Mouse (Mus musculus) heart, embryonic 11.5 days (tissue): Measurements from ENCODE around the gene Tle1. TPM values are rescaled to one million over a fixed set of nuclear protein-coding genes. Genes with fewer than 3 reads are reported as not detected.
A peak's percentile ranks its signal among the peaks of the same experiment; 100 is the strongest.

Source experiments
- ATAC-seq: fragments of 200-750 bp; cut with Nextera tagmentation; replicated peaks from 2 replicates; pipeline ENCODE4 v1.8.0; 2017; ENCODE audit warnings: moderate library complexity; ENCODE audit not compliant: insufficient number of reproducible peaks, low FRiP score, low TSS enrichment
- H3K27ac ChIP-seq: fragments of 300-500 bp; sonication (generic); 2 replicates; pipeline ENCODE4 v1.5.1; 2014; ENCODE audit warnings: mild to moderate bottlenecking, low read depth, low read length
- H3K27me3 ChIP-seq: fragments of 300-500 bp; sonication (generic); 2 replicates; pipeline ENCODE4 v1.6.1; 2014; ENCODE audit warnings: mild to moderate bottlenecking, low read length, mixed read lengths; ENCODE audit not compliant: control insufficient read depth, insufficient read depth
- H3K36me3 ChIP-seq: fragments of 300-500 bp; sonication (generic); 2 replicates; pipeline ENCODE4 v1.6.1; 2014; ENCODE audit warnings: mild to moderate bottlenecking, low read length, moderate library complexity, mixed read lengths; ENCODE audit not compliant: control insufficient read depth, insufficient read depth
- H3K4me1 ChIP-seq: fragments of 300-500 bp; sonication (generic); 2 replicates; pipeline ENCODE4 v1.6.1; 2014; ENCODE audit warnings: low read length; ENCODE audit not compliant: control insufficient read depth, insufficient read depth
- H3K4me2 ChIP-seq: fragments of 300-500 bp; sonication (generic); 2 replicates; pipeline ENCODE4 v1.6.1; 2014; ENCODE audit warnings: mild to moderate bottlenecking, moderate library complexity
- H3K4me3 ChIP-seq: fragments of 300-500 bp; sonication (generic); 2 replicates; pipeline ENCODE4 v1.5.1; 2014; ENCODE audit warnings: low read depth, low read length
- H3K9ac ChIP-seq: fragments of 300-500 bp; sonication (generic); 2 replicates; pipeline ENCODE4 v1.6.1; 2014; ENCODE audit warnings: mild to moderate bottlenecking, low read depth, low read length, moderate library complexity
- H3K9me3 ChIP-seq: fragments of 300-500 bp; sonication (generic); replicated peaks from 2 replicates; pipeline ENCODE4 v1.6.1; 2016; ENCODE audit warnings: low read length; ENCODE audit not compliant: control insufficient read depth
- whole genome bisulfite sequencing: fragments of 180-500 bp; shearing (Covaris S2); extraction: QIAGEN DNeasy Blood & Tissue Kit; methylation state at CpG from one replicate; pipeline ENCODE4 v1.1.7; 2014; ENCODE audit not compliant: insufficient replicate concordance; 5-methylcytosine and 5-hydroxymethylcytosine counted together
- polyA plus RNA-seq: library from polyadenylated mRNA; unstranded; fragments of >200 nt; fragmentation: Nextera tagmentation; extraction: Ambion mirVana; gene quantifications from 2 replicates; pipeline ENCODE4 v1.2.1, GENCODE M21; 2014

Tle1 gene
- polyA plus RNA-seq, 1 experiment from 2014 or later: 11.7 TPM

DNA sequence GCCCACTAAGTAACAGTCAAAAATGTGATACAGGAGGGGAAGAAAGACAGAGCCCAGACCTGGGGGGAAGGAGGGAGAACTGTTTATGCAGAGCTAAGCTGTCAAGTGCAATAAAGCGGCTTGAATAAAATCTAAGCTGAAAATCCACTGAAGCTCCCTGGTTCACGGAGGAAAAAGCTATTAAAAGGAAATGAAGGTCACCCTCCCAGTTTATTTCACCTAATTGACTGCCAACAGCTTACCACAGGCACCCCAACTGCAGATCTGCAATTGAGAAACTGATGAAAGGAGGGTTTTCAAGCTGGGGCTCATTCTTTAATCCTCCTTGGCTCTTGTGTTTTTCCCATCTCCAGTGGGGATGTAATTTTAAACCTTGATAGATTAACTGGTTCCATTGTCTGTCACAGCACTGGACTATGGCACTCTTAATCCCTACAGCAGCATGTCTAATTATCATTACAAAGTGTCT is 32.9 kb downstream of the Tle1 start:
- peaks cover 14% of the 10 kb centered on the region for H3K27me3 ChIP-seq
- H3K4me3 ChIP-seq: no peak overlapping the region
- H3K4me1 ChIP-seq: no peaks in the 10 kb centered on the region
- H3K9ac ChIP-seq: no peak overlapping the region
- H3K4me2 ChIP-seq: no peak overlapping the region
- no peak overlapping the region for H3K27ac ChIP-seq
- H3K9me3 ChIP-seq: no peaks in the 10 kb centered on the region
- ATAC-seq: no peak
- 38% methylated on average over 2 of the region's 2 CpGs for WGBS
- H3K36me3 ChIP-seq: peaks cover 3% of the 10 kb centered on the region

DNA sequence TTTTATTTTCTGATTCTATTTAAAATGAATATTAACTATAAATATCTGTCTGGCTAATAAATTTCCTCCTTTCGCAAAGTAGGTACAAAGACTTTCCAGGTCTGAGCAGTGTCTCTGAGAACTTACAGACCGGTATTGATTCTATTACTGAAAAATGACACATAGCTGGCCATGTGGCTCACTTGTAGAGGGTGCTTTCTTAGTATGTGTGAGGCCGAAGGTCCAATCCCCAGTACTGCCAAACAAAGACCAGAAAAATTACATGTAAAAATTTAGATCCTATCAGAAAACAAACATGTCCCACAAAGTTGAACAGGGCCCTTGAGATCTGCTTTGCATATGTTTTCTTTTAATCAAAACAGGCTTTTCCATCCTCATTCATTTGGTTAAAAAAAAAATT is 33.5 kb downstream of the Tle1 start:
- H3K27ac ChIP-seq: no peak overlapping the region
- 88% methylated on average over 3 of the region's 3 CpGs for whole genome bisulfite sequencing
- H3K4me1 ChIP-seq: no peaks in the 10 kb centered on the region
- no peak overlapping the region for H3K4me2 ChIP-seq
- no peaks in the 10 kb centered on the region for H3K9me3 ChIP-seq
- ATAC-seq: no peak
- H3K9ac ChIP-seq: no peak overlapping the region
- peaks cover 14% of the 10 kb centered on the region for H3K27me3 ChIP-seq
- peaks cover 3% of the 10 kb centered on the region for H3K36me3 ChIP-seq
- no peak overlapping the region for H3K4me3 ChIP-seq

DNA sequence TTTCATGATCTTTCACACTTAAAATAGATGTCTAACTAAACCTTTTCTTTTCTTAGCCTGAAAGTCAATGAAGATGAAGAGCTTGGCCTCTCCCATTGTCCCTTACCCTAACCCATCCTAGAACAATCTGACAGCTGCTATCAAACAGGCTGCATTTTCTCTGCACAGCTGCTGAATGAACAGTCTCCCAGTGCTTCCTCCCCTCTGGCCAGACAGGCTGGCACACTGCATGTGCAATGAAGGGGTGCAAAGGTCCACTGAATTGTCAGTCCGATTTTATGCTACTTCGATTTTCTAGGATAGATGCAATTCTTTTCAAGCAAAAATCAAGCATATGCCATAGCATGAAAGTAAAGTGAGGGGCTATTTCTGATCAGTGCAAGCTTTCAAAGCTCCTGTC is 34.2 kb downstream of the Tle1 start:
- H3K9ac ChIP-seq: no peak overlapping the region
- no peak overlapping the region for H3K27ac ChIP-seq
- 83% methylated on average over 2 of the region's 2 CpGs for WGBS
- no peaks in the 10 kb centered on the region for H3K9me3 ChIP-seq
- H3K36me3 ChIP-seq: peaks cover 3% of the 10 kb centered on the region
- H3K27me3 ChIP-seq: peaks cover 14% of the 10 kb centered on the region
- H3K4me2 ChIP-seq: no peak overlapping the region
- peaks cover 3% of the 10 kb centered on the region for H3K4me1 ChIP-seq
- no peak for ATAC-seq
- no peak overlapping the region for H3K4me3 ChIP-seq

DNA sequence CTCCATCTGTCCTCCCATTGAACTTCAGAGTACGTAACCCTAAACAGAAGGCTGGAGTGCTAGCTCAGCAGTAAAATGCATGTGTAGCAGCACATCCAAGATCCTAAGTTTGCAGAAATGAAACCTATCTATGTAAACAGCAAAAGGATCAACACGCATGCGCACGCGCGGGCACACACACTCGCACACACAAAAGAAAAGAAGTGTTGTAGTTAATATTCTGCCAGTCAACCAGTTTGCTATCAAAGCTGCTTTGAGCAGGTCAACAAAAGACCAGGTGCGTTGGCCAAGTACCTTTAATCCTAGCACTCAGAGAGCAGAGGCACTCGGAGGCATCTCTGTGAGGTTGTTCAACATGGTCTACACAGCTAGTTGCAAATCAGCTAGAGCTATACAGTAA is 35.0 kb downstream of the Tle1 start:
- WGBS: 95% methylated on average over 9 of the region's 9 CpGs
- ATAC-seq: no peak
- H3K36me3 ChIP-seq: peaks cover 3% of the 10 kb centered on the region
- no peak overlapping the region for H3K27ac ChIP-seq
- no peaks in the 10 kb centered on the region for H3K9me3 ChIP-seq
- H3K9ac ChIP-seq: no peak overlapping the region
- H3K4me3 ChIP-seq: no peak overlapping the region
- H3K4me2 ChIP-seq: no peak overlapping the region
- peaks cover 8% of the 10 kb centered on the region for H3K4me1 ChIP-seq
- H3K27me3 ChIP-seq: peaks cover 19% of the 10 kb centered on the region

DNA sequence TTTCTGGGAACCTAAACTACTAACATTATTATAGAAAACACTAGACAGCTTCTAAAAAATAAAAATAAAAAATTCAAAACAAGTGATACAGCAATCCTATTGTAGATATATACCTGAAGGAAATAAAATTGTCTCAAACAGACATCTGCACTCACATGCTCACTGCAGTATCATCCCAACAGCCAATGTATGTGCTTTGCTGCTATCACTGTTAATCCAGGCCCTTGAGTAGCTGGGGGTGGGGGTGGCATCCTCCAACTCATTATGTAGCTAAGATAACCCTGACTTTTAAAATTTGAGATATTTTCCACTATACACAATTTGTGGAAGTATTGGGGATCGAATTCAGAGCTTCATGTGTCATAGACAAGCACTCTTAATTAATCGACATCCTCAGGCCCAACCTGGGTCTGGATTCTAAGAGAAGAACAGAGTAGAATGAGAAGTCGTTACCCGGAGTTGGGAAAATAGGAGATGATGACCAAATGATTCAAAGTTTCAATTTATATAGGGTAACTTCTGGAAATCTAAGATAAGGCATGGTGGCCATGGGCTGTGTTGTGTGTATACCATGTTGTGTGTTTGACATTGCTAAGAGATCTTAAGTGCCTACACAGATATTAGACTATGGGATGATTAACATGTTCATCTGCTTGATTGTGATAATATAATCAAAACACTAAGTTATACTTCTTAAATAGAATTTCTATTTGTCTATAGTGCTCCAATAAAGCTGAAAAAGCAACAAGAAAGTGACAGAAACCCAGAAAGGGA is 38.1 kb downstream of the Tle1 start:
- Histone ChIP-seq H3K27ac (no peak overlapping the region), H3K4me1 (peaks cover 11% of the 10 kb centered on the region), H3K9ac (no peak overlapping the region), H3K36me3 (no peaks in the 10 kb centered on the region; the same call in 1 of the 2 replicates), H3K4me3 (no peak overlapping the region), H3K9me3 (no peaks in the 10 kb centered on the region), H3K4me2 (no peak overlapping the region), H3K27me3 (peaks cover 21% of the 10 kb centered on the region)
- 86% methylated on average over 4 of the region's 4 CpGs for WGBS
- ATAC-seq: no peak

DNA sequence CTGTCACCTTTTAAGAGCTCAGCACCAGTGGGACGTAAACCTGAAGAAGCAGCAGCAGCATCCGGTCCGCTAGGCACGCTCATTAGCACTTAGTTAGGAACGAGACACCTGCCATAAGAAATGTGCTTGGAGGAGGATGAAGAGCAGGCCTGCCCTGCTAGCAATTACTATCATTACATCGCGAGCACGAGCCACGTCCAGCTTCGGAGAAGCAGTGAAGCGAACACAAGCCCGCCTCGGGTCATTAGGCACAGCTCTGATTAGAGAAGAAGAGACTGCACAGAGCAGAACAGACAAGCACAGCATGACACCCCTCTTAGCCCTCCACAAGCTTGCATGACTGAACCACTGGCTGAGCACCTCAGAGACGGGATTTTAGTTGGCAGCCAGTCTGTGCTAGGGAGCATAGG is 40.6 kb downstream of the Tle1 start:
- H3K4me1 ChIP-seq: peaks cover 11% of the 10 kb centered on the region
- H3K36me3 ChIP-seq: no peaks in the 10 kb centered on the region
- H3K9ac ChIP-seq: no peak overlapping the region
- H3K4me2 ChIP-seq: no peak overlapping the region
- H3K27me3 ChIP-seq: peaks cover 15% of the 10 kb centered on the region
- WGBS: 57% methylated on average over 14 of the region's 14 CpGs
- no peak overlapping the region for H3K4me3 ChIP-seq
- no peak overlapping the region for H3K27ac ChIP-seq
- no peaks in the 10 kb centered on the region for H3K9me3 ChIP-seq
- no peak for ATAC-seq

DNA sequence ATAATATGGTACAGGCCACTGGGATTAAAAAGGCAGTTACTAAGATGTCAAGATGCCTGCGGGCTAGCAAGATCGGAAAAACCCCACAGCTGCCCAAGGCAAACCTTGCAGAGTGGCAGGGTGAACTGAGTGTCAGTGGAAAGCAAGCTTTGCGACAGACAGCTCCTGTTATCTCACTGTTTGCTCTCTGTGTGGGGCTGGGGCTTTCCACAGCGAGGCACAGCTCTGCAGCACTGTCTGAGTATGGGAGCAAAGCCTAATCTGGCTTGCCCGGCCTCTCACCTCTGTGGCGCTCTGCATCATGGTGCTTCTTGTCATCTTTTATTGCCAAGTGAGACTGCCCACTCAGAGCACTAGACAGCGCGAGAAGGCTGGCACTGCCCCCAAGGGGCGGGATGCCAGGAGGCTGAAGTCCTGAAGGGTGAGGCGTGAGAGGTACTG is 42.8 kb downstream of the Tle1 start:
- H3K9me3 ChIP-seq: no peaks in the 10 kb centered on the region
- H3K4me2 ChIP-seq: no peak overlapping the region; the same call in 1 of the 2 replicates
- H3K27ac ChIP-seq: no peak overlapping the region
- H3K4me3 ChIP-seq: no peak overlapping the region
- H3K4me1 ChIP-seq: peaks cover 11% of the 10 kb centered on the region
- peaks cover 10% of the 10 kb centered on the region for H3K27me3 ChIP-seq
- 48% methylated on average over 10 of the region's 10 CpGs for WGBS
- ATAC-seq: peak; percentile 59
- H3K36me3 ChIP-seq: no peaks in the 10 kb centered on the region
- H3K9ac ChIP-seq: no peak overlapping the region

DNA sequence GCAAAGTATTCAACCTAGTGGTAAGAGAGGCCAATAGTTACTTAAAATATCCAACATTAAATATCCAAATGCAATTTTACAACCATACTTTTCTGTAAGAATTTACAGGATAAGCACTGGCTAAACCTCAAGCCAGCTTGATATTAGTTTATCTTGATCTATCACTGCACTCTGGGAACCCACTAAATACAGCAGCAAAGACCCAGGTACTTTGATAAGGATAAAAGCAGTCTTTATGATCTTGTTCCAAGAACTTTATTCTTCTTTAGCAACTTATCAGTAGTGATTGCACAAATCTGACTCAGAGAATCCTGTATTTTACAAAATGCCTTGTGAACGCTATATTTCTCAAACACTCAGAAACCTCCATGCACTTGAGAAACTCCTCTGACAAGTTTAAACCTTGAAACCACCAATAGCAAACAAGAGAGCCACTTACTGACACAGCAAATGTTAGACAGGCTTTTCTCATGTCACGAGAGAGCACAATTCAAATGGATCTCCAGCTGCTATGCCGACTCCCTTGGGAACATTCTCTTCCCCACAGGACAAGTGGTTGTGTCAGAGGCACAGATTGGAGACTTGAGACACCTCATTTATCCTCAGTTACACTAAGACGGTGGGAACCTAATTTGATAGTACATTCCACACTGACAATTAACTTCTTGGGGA is 50.1 kb downstream of the Tle1 start:
- no peak overlapping the region for H3K4me3 ChIP-seq
- H3K9ac ChIP-seq: no peak overlapping the region
- H3K36me3 ChIP-seq: no peaks in the 10 kb centered on the region
- no peak overlapping the region for H3K27ac ChIP-seq
- no peak for ATAC-seq
- no peak overlapping the region for H3K4me2 ChIP-seq
- H3K9me3 ChIP-seq: no peaks in the 10 kb centered on the region
- 46% methylated on average over 4 of the region's 4 CpGs for WGBS
- H3K4me1 ChIP-seq: peaks cover 4% of the 10 kb centered on the region; the same call in 1 of the 2 replicates
- H3K27me3 ChIP-seq: no peaks in the 10 kb centered on the region
